Mouse (Mus musculus): ENCODE measurements around the gene Fgf13.
A peak's percentile ranks its signal among the peaks of the same experiment; 100 is the strongest.

Gene Fgf13

DNA sequence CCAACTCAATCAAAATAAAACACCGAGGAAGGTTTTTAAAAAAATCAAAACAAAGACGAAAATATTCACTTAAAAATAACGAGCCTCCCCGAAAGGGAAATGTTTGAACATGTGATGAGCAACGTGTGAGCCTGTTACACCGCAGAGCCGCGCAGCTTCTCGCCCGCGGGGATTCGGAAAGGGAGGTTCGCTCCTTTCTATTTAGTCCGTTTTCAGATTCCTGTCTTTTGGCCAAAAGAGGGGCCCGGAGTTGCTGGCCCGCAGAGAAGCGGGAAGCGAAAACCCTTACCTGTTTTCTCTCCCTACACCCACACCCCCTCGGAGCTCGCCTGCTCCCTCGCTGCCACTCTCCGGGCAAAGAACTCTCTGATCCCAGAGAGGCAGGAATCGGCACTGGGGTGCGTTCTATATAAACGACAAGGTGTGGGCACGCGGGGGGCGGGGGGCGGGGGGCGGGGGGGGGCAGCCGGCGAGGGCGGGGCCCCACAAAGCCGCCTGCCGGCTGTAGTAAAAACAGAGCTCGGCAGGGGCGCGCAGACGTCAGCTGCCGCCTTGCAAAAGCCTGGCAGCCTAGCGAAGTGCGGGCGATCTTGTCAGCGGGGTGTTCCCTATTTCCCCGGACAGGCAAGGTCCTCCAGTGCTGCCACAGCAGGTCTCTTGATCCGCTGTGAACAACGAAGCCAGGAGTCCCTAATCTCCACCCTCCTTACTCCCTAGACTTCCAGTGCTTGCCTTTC is at the start of gene Fgf13:
Gene Fgf13, minus strand, starts transcription at position 377 of the 737 bp plus-strand sequence.
- DNase-seq, result peak; percentile 57

DNA sequence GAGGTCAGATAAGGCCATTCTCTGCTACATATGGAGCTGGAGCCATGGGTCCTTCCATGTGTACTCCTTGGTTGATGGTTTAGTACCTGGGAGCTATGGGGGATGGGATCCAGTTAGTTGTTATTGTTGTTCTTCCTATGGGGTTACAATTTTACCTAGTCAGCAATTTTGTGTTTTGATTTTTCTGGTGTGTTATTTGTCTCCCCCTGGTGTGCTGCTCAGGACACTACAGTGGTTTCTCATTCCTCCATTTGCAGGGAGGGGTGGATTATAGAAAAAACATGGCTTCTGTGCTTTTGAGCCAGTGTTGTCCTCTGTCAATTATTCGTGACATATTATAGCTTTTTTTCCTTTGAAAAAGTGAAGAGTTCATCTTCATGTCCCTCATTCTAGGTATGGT is 38.7 kb upstream of the Fgf13 start:
- DNase-seq, result peak; percentile 9

DNA sequence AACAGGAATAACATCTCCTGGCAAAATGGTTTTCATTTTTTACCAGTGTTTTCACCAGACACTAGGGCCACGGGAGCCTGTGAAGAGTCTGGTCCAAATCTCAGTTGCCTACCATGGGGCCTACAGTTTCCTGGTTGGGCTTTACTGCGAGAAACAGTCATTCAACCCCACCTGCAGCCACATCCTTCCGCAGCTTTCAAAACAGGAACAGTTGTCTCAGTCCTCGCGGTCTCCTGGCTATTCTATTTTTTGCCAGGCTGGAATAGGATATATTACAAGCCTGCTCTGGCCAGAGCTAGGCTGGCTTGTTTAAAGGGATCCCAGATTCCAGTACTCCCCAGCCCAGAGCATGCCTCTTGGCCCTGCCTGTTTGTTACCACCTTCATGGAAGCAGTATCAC is 21.2 kb upstream of the Fgf13 start:
- peak; percentile 7 for DNase-seq

DNA sequence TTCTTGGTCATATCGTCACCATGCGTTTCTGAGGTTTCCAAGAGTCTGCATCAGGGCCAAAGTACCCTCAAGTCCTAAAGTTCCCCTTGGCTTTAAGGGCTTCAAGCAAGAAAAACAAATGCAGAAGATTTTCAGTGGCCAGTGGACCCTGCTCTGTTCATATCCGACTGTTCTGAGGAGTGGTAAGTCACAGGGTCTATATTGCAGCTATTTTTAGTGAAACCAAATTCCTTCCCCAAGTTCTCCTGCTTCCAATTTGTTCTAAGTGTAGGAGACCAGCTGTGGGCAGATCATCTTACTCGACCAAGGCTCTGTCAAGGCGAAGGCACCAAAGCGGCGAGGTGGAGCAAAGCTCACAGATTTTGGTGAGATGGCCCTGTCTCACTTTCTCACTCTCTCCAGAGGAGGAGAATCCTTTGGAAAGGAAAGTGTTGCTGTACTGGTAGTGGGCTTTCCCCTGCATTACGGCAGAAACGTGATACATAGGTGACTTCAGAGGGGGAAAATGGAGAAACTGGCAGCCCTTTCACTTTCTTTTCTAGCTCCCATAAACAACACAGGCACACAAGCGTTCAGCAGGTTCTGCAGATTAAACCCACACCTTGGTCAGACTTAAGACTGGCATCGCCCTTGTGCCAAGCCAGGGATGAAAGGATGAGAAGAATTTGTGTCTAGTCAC is 17.8 kb upstream of the Fgf13 start:
- no peak for DNase-seq

DNA sequence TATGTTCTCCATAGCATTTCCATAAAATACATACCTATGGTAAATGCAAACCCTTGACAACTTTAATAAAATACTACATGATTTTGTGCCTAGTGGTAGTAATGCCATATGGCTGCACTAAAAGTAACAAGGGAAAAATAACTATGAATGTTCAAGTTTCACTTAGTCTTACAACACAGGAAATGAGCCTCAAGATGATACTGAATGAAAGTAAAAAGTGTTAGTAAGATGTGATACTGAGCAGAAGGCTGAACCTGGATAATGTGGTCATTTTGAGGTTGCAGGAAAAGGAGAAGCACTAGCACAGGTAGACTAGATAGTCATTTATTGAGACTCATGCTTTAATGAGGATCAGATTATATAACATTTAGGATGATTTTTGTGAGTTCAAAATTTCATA is 16.2 kb upstream of the Fgf13 start:
- no peak for DNase-seq

DNA sequence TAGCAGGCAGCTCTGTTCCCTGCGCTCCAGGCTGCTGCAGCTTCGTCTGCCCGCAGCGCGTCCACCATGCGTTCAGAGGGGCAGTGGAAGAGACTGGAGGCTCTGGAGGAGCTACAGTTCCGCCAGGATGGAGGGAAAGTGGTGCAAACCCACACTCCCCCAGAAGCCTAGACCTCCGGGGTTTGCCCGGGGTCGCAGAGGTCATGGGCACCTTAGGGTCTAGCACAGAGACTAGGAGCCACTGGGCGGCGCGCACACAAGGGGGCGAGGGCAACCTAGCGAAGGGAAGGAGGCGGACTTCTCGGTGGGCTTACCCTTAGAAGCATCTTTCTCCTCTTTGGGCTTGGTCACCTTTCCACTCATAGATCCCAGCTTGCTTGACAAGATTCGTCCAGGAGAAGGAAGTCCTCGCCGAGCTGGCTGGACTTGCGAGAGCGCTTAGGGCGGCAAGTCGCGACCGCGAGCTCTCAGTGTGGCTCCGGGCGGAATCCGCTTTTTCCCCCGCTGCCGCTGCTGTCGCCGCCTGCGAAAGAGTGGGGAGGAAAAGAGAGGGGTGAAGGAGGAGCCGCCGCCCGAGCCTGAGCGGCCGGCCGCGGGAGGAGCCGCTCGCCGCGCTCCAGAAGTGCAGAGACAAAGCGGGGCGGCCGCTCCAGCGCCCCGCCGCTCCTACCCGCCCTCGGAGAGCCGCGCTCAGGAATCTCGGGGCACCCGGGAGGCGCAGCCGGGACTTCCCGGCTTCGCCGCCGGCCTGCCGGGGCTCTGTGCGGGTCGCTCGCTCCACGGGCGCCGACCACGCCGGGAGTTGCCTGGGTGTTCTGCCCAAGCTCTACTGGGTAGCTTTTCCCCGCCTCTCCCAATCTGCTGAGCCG is 811 bp downstream of the Fgf13 start:
- DNase-seq, result peak; percentile 54

DNA sequence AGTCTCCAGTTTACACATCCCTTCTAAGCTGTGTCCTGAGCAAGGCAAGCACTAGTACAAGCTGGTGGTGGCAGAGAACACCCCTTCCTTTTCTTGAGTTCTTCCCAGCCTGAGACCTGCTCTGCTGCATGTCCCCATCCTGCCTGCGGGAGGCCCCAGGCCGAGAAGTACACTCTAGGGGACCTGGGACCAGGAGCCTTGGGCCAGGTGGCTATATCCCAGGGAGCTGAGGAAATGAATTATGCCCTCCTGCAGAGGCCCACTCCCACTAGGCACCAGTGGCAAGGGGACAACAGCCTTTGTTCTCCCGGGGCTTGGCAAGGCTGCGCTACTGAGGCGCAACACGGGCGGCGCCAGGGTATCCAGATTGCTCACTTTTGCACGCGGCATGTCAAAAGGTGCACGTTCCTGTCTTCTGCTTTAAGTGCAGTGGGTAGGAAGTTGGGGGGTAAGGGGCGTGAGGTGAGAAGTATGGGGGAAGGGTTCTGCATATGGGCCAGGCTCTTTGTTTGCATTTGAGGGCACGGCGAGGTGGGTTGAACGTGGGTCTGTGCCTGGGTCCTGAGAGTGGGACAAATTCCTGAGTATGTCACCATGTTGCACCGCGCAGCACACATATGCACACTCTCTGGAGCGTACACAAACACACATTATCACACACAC is 1.7 kb downstream of the Fgf13 start:
- DNase-seq, result peak; percentile 29

DNA sequence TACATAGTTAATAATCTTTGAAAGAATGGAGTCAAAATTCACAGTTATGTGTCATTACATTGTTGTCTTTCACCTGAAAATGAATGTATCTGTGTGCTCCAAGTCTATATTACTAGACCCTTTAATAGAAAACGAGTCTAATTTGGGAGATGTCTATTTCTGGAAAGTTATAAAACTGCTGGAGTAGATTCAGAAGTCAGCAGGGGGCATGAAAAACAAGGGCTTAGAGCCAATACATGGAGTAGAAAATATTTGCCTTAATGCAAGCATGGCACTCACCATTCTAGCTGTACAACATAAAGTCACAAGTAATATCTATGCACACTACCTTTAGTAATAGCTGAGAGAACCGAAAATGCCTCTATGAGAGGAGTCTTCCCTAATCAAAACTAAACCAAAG is 19.9 kb downstream of the Fgf13 start:
- DNase-seq, result no peak

DNA sequence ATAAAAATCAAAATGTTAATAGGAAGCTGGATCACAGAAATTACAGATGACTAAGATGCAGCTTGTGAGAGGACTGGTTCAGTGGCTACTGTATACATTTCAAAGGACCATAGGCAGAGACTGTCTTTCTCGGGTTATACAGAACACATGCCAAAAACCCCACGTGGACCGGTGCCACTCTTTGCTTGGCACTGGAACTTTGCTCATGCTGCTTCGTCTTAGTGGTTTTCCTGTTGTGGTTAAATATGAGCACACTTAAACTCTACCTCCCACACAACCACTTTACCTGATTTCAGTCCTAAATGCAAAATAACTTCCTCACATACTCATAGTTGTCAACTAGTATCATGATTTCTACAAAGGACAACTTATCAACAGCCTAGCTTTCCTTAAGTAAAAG is 59.6 kb downstream of the Fgf13 start:
- no peak for DNase-seq

DNA sequence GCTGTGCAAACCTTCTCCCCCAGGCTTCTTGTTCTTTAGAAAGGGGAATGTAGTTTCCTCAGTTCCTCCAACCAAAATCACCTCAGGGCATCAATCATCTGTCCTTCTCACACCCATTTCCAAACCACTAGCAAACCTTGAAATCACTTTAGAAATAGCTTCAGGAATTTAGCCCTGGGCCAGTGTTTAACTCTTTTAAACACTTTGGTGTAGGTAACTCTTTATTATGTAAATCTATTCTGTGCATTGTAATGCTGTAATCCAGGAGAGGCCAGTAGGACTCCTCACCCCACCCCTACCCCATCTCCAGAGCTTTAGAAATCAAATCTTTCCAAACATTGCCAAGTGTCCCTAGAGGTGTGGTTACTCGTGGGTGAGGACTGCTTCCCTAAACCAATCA is 74.5 kb downstream of the Fgf13 start:
- no peak for DNase-seq

DNA sequence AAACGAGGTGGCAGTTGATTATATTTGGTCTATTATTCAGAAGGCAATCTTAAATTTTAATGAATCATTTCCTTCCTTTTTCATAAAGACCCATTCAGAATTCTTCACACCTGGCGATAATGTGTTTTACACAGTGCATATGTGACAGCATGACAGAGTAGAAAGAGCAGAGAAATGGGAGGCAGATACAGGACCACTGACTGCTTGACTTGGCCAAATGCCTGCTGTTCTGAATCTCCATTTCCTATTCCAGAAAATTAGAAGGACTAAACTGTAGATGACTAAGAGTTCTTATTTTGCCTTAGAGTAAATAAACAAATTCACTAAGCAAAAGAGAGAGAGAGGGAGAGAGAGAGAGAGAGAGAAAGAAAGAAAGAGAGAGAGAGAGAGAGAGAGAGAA is 82.4 kb downstream of the Fgf13 start:
- DNase-seq, result no peak

DNA sequence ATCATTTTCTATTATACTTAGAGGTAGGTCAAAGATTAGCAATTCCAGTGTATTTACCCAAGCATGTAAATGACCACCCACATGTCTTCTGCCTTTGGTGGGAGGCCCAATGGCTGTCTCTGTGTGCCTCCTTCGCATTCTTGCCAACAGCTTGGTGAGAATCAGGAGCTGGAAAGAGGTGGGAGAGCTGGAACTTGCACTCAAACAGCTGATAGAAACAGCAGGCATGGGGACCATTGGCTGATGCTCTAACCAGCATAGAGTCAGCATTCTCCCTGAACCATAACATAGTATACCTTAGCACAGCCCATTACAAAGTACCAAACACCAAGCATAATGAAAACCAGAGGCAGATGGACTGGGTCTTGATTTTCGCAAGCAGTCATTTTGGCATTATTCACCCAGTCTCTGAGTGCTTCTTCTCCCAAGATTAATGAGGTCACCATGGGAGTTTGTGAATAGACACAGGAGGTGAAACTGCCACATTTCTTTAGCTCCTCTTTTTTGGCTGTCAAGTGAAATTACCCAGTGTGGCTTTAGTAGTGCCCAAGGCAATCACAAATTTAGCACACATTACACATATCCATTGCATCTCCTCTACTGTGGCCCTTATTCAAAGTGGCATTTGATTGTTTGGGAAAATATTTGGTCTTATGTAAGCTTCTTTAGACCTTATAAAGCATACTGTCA is 165.1 kb downstream of the Fgf13 start:
- DNase-seq, result no peak

DNA sequence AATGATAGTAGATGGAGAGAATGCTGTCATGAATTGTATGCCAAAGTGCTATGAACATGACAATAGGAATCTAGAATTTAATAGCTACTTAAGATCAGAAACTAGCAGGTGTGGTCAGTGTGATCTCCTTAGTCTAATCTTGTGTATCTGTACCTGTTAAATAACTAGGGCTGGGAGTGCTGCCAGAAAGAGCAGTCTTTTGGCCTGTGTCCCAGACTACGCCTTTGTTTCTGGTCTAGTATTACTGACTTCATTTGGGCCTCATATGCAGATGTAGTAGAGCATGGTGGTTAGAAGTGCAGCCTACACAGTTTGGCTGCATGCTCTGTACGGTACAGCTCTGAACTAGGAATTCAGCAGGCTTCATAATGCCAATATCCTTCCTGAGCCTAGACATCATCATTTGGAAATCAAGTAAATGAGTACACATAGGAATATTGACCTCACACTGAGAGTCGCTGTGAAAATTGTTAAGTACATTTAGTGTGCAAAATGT is 276.9 kb downstream of the Fgf13 start:
- DNase-seq, result no peak

DNA sequence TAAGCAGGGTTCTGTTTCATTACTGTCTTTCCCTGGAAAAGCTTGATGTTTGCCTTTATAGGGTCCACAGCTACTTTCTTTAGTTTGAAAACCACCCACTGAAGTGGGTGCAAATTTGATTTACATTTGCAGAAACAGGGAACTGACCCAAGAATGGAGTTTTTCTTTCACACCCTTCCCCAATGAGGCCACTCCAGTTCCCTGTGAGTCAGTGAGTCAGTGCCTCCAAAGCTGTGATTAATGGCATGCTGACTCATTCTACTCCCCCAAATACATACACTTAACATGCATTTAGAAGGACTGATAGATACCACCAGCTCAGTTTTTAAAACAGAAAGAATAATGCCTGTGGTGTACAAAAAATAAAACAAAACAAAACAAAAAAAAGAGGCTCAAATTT is 316.3 kb downstream of the Fgf13 start:
- DNase-seq, result no peak

DNA sequence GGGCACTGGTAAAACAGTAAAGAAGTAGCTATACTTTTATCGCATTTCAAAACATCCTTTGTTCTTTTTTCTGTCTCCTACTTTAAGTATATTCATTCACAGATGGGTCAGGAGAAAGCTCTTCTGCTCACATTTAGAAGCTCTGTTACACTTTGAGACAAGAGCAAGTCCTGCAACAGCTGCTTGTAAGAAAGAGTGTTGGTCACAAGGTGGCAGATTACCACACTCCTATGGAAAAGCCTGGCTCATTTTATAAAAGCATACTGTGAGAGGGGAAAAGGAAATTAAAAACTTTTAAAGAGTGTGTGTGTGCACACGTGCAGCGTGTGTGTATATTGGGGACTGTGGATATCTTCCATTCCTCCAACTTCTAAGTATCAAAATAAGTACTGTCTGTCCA is 324.1 kb downstream of the Fgf13 start:
- no peak for DNase-seq

DNA sequence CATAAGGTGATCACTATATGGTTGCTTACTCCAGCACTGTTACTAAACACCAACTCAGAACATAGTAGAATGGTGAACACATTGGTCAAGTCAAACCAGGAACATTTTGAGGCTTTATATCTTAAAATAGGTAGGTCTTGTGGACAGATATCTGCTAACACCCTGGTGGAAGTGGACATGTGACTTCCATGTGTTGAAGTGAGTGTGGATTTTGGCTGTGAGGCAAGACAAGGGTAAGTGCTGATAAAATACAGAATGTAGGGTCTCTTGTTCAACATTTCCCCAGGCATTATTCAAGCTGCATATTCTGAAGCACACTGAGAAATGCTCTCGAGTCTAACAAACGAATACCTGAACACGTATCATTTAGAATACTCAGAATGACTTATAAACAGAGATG is 324.7 kb downstream of the Fgf13 start:
- DNase-seq, result no peak

DNA sequence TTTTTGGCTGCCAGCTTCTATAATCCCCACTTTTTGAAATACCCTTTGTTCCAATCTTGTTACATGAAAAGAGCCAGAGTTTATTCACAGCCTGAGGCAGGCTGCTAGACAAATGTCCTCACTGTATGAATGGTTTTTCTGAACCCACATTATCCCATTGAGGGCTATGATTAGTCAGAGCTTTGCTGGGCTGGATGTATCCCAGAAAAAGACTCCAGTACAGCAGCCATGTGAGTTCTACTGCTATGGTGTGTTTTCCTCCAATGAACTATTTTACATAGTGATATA is 326.5 kb downstream of the Fgf13 start:
- DNase-seq, result no peak

DNA sequence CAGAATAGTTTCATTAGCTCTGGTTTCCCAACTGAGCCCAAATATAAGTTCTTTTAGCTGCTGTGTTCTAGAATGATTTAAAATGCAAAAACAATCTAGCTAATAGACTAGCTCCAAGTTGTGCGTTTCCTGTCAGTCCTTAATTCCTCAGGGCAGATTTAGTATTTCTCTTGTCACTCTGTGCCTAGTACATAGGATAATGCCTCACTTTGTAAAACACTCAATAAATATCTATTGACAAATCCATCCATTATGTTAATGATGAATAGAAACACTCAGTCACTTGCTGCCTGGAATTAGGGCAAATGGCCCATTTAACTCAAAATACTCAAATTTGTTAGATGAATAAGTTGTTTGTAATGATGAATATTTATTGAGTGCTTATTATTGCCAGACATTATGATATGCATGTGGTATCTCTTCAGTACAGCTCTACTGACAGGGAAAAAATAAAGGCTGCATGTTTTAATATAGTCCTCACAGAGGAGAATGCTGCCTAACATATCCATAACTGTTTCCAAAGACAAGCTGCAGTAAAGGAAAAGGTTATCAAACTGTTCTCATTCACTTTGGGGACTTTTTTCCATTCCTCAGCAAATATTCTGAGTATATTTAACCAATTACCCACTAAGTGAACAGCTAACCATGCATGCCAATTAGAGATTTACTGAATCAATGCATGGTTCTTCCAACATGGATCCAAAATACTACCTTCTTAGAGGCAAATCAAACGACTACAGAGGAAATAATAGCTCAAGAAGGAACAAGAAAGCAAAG is 327.0 kb downstream of the Fgf13 start:
- no peak for DNase-seq

DNA sequence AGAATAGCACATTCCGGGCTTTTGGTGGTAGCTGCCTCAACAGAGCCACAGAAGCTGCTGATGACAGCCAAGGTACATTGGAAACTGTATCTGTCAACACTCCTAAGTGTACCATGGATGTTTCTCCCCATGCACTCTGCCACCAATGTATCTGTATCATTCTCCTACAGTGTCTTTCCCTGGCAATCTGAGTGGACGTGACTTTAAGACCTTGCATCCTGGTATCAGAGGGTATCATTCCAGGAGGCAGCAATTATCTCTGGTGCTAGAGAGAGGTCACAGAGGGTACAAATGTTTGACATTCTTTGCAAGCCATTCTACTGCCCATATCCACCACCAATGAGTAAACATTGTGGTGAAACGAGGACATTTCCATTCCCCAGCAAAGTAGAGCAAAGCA is 347.2 kb downstream of the Fgf13 start:
- no peak for DNase-seq

DNA sequence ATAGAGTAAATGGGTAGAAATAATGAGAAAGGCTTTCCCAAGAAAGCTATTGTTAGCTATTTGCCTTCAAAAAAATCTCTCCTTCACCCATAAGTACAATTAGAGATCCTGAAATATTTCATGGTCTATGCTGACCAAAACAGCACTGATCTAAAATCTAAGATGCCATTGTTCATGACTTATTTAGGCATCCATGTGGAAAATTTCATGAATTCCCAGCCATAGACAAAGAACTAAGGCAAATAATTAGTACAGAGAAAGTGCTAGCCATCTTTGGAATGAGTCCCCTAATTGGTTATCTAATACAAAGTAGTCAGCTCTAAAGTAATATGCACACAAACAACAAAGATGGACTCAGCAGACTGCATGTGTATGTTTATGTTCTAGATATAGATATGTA is 366.7 kb downstream of the Fgf13 start:
- DNase-seq, result no peak

DNA sequence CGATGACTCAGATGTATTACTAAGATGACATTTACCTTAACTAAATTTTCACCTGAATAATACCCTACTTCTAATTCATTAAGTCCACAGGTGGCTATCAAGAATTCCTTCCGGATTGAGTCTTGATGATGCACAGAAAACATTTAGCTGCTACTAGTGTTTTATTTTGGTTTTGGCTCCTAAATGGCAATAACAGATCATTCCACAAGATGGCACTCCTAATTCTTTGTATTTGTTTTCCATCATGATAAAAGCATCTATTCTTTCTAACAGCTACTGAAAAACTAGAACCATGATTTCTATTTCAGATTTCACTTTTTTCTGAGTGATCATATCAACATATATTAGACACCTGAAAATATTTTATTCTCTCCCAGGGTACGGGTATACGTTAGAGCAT is 373.7 kb downstream of the Fgf13 start:
- no peak for DNase-seq

DNA sequence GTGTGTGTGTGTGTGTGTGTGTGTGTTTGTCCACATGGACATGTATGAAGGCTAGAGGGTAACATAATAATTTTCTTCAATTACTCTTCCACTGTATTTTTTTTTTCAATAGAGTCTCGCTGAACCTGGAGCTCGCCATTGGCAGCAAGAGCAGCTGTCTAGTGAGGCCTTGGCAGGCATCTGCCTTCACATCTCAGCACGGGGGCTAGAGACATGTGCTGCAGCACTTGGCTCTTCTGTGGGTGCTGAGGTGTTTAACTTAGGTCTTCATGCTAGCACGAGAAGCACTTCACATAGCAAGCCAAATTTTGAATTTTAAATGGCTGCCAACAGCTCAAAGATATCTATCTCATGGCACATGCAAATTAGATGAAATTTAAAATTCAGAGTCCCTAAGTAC is 380.9 kb downstream of the Fgf13 start:
- DNase-seq, result no peak

Data from thymus, postnatal 4 days (tissue).